Mouse (Mus musculus): ENCODE measurements at regions not wholly inside any gene's neighbourhood (a gene's known extent, or its start where the extent isn't known, plus 50 kb on each side); places are given as distances from the start of the nearest gene placed in this dataset.
"Not testable (repeated sequence)": the region's sequence is repeated elsewhere in the genome, so short reads cannot be mapped to it uniquely, and the experiment has no call there.

- TF ChIP-seq POLR2A (IDR thresholded peaks at IDR 0.05; ENCODE audit: insufficient read depth, low read length) (no peak), CTCF (IDR thresholded peaks at IDR 0.05; ENCODE audit: low read depth, low read length) (no peak), EP300 (IDR thresholded peaks at IDR 0.05; ENCODE audit: insufficient read depth, low read depth, low read length) (no peak)
- no peaks in the 10 kb centered on the region for H3K36me3 ChIP-seq (ENCODE audit: control insufficient read depth, insufficient read depth, low read length, poor library complexity, severe bottlenecking)
- no peak overlapping the region for H3K27ac ChIP-seq (ENCODE audit: insufficient read depth, low read length)
- H3K4me1 ChIP-seq (ENCODE audit: control insufficient read depth, insufficient read depth, low read length), result no peaks in the 10 kb centered on the region
- no peak overlapping the region for H3K9ac ChIP-seq (ENCODE audit: low read depth, poor library complexity, severe bottlenecking)
- no peak overlapping the region for H3K4me3 ChIP-seq (ENCODE audit: low read depth, low read length)
- H3K9me3 ChIP-seq (replicated peaks; ENCODE audit: control insufficient read depth, insufficient read depth, low read length, poor library complexity, severe bottlenecking), result no peaks in the 10 kb centered on the region; the same call in 1 of the 2 replicates
- no peaks in the 10 kb centered on the region for H3K27me3 ChIP-seq (ENCODE audit: control insufficient read depth, insufficient read depth, low read length, poor library complexity, severe bottlenecking)
Measured at GRCm38 (mm10) chr5:148674281-148674680, 121.7 kb upstream of the Ubl3 start.

GRCm38 (mm10) chr5:148662281-148662741 is 109.7 kb upstream of the Ubl3 start:
- Histone ChIP-seq H3K9me3 (replicated peaks; ENCODE audit: control insufficient read depth, insufficient read depth, low read length, poor library complexity, severe bottlenecking) (no peaks in the 10 kb centered on the region; the same call in 1 of the 2 replicates), H3K4me1 (ENCODE audit: control insufficient read depth, insufficient read depth, low read length) (peaks cover 2% of the 10 kb centered on the region), H3K9ac (ENCODE audit: low read depth, poor library complexity, severe bottlenecking) (no peak overlapping the region), H3K4me3 (ENCODE audit: low read depth, low read length) (no peak overlapping the region), H3K27ac (ENCODE audit: insufficient read depth, low read length) (no peak overlapping the region), H3K27me3 (ENCODE audit: control insufficient read depth, insufficient read depth, low read length, poor library complexity, severe bottlenecking) (no peaks in the 10 kb centered on the region), H3K36me3 (ENCODE audit: control insufficient read depth, insufficient read depth, low read length, poor library complexity, severe bottlenecking) (no peaks in the 10 kb centered on the region)
- TF ChIP-seq EP300 (IDR thresholded peaks at IDR 0.05; ENCODE audit: insufficient read depth, low read depth, low read length) (no peak), POLR2A (IDR thresholded peaks at IDR 0.05; ENCODE audit: insufficient read depth, low read length) (no peak), CTCF (IDR thresholded peaks at IDR 0.05; ENCODE audit: low read depth, low read length) (no peak)

DNA sequence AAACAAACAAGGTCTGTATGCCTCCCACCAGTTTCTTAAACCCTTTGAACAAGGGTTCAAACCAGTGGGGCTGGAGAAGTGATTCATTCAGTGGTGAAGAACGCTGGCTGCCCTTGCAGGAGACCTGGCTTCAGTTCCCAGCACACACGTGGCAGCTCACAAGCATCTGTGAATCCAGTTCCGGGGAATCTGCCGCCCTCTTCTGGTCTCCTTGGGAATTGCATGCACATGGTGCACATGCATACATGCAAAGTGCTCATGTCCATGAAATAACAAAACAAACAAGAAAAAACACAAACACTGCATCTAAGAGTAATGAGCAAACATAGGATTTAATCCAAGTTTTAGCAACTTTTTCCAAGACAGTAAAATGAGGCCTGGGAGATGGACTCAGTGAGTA is 108.5 kb upstream of the Ubl3 start:
- peak; percentile 38 for TF ChIP-seq CTCF (IDR thresholded peaks at IDR 0.05; ENCODE audit: low read depth, low read length)
- no peak for TF ChIP-seq EP300 (IDR thresholded peaks at IDR 0.05; ENCODE audit: insufficient read depth, low read depth, low read length)
- no peak for TF ChIP-seq POLR2A (IDR thresholded peaks at IDR 0.05; ENCODE audit: insufficient read depth, low read length)

DNA sequence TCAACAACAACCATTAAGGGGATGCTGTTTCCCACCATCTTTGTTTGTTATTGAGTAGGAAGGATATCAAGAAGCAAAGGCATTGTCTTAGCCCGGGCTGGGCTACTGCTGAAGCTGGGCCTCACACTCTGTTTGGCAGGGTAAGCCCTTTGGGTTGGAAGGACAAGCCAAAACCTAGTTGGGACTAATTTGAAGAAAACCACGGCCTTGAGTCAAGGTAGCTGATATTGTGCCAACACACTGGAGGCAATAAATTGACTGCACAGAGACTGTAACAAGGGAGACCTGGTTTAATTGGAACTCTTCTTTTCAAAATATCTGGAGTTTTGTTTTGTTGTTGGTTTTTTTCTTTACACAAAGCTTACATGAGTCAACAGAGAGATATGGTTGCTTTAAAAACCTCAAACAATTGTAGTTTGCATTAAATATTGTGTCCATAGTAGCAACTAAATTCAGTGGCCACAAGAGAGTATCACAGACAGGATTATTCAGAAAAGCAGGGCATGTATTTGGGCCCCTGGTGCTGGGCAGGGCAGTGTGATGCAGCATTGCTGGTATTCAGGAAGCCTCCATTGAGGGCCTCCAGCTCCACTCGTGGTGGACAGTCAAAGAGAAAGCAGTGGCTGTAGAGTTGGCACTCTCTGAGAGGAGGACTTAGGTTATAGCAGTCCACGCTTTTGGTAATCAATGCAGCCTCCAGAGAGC is 105.5 kb upstream of the Ubl3 start:
- TF ChIP-seq CTCF (IDR thresholded peaks at IDR 0.05; ENCODE audit: low read depth, low read length), result no peak
- no peak overlapping the region for H3K9ac ChIP-seq (ENCODE audit: low read depth, poor library complexity, severe bottlenecking)
- no peaks in the 10 kb centered on the region for H3K36me3 ChIP-seq (ENCODE audit: control insufficient read depth, insufficient read depth, low read length, poor library complexity, severe bottlenecking)
- no peaks in the 10 kb centered on the region for H3K27me3 ChIP-seq (ENCODE audit: control insufficient read depth, insufficient read depth, low read length, poor library complexity, severe bottlenecking)
- peaks cover 2% of the 10 kb centered on the region for H3K4me1 ChIP-seq (ENCODE audit: control insufficient read depth, insufficient read depth, low read length)
- H3K9me3 ChIP-seq (replicated peaks; ENCODE audit: control insufficient read depth, insufficient read depth, low read length, poor library complexity, severe bottlenecking), result no peaks in the 10 kb centered on the region; the same call in 1 of the 2 replicates
- H3K4me3 ChIP-seq (ENCODE audit: low read depth, low read length), result no peak overlapping the region
- H3K27ac ChIP-seq (ENCODE audit: insufficient read depth, low read length), result no peak overlapping the region

More for the DNA sequence above, 108.5 kb upstream of the Ubl3 start:
- no peak overlapping the region for H3K9ac ChIP-seq (ENCODE audit: low read depth, poor library complexity, severe bottlenecking)
- H3K27me3 ChIP-seq (ENCODE audit: control insufficient read depth, insufficient read depth, low read length, poor library complexity, severe bottlenecking), result no peaks in the 10 kb centered on the region
- no peak overlapping the region for H3K4me3 ChIP-seq (ENCODE audit: low read depth, low read length)
- peaks cover 2% of the 10 kb centered on the region for H3K4me1 ChIP-seq (ENCODE audit: control insufficient read depth, insufficient read depth, low read length)
- H3K9me3 ChIP-seq (replicated peaks; ENCODE audit: control insufficient read depth, insufficient read depth, low read length, poor library complexity, severe bottlenecking), result no peaks in the 10 kb centered on the region; the same call in 1 of the 2 replicates
- no peaks in the 10 kb centered on the region for H3K36me3 ChIP-seq (ENCODE audit: control insufficient read depth, insufficient read depth, low read length, poor library complexity, severe bottlenecking)
- H3K27ac ChIP-seq (ENCODE audit: insufficient read depth, low read length), result no peak overlapping the region

DNA sequence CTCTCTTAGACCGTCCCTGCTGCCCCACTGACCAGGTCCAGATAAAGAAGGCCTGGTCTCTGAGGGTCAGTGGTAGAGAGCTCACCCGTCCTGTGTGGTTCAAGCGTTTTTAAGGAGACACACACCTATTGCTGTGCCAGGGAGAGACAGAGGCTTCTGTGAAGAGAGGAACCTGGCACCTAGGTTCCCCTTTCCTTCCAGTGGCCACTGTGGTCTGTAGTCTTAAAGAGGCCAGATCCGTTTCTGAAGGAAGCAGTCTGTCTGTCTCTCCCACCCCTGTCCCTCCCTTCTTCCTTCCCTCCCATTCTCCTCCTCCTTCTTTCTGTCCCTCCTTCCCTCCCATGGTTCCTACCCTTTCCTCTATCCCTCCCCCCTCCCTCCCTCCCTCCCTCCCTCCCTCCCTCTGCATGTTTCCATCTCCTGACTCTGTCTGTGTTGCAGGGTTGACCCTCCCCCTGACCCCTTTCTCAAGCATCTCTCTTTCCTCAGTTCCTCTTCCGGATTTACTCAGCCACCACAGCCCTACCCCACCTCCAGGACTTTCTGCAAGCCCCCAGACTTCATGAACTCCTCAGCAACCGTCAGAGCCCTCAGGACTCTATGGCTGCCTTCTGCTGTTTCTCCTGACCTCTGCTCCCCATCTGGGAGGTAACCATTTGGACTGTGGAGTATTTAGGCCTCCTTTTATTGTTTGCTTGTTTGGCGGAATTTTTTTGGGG is 100.1 kb upstream of the Ubl3 start:
- no peak overlapping the region for H3K9ac ChIP-seq (ENCODE audit: low read depth, poor library complexity, severe bottlenecking)
- peaks cover 3% of the 10 kb centered on the region for H3K4me1 ChIP-seq (ENCODE audit: control insufficient read depth, insufficient read depth, low read length)
- no peaks in the 10 kb centered on the region for H3K27me3 ChIP-seq (ENCODE audit: control insufficient read depth, insufficient read depth, low read length, poor library complexity, severe bottlenecking)
- TF ChIP-seq EP300 (IDR thresholded peaks at IDR 0.05; ENCODE audit: insufficient read depth, low read depth, low read length) (no peak), CTCF (IDR thresholded peaks at IDR 0.05; ENCODE audit: low read depth, low read length) (no peak)
- H3K4me3 ChIP-seq (ENCODE audit: low read depth, low read length), result no peak overlapping the region
- no peaks in the 10 kb centered on the region for H3K9me3 ChIP-seq (replicated peaks; ENCODE audit: control insufficient read depth, insufficient read depth, low read length, poor library complexity, severe bottlenecking)
- H3K36me3 ChIP-seq (ENCODE audit: control insufficient read depth, insufficient read depth, low read length, poor library complexity, severe bottlenecking), result no peaks in the 10 kb centered on the region
- no peak overlapping the region for H3K27ac ChIP-seq (ENCODE audit: insufficient read depth, low read length)

DNA sequence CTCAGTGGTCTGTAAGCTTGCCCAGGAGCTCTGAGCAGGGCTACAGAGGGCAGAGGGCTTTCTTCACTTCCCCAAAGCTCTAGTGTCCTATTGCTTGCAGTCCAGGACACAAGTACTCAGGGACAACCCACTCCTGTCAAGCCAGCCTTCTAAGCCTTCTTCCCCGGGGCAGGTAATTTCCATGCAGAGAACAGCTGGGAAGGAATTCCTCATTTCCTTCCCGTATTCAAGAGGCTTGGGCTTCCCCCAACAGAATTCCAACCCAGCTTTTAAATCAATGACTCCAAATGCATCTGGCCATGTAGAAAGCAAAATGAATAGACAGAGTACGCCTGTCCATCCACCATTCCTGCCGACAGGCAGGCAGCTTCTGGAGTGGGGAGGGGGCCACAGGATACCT is 99.1 kb upstream of the Ubl3 start:
- Histone ChIP-seq H3K27ac (ENCODE audit: insufficient read depth, low read length) (no peak overlapping the region), H3K4me1 (ENCODE audit: control insufficient read depth, insufficient read depth, low read length) (peaks cover 5% of the 10 kb centered on the region), H3K4me3 (ENCODE audit: low read depth, low read length) (no peak overlapping the region), H3K9me3 (replicated peaks; ENCODE audit: control insufficient read depth, insufficient read depth, low read length, poor library complexity, severe bottlenecking) (no peaks in the 10 kb centered on the region), H3K9ac (ENCODE audit: low read depth, poor library complexity, severe bottlenecking) (no peak overlapping the region), H3K27me3 (ENCODE audit: control insufficient read depth, insufficient read depth, low read length, poor library complexity, severe bottlenecking) (no peaks in the 10 kb centered on the region), H3K36me3 (ENCODE audit: control insufficient read depth, insufficient read depth, low read length, poor library complexity, severe bottlenecking) (no peaks in the 10 kb centered on the region)
- TF ChIP-seq EP300 (IDR thresholded peaks at IDR 0.05; ENCODE audit: insufficient read depth, low read depth, low read length) (no peak), CTCF (IDR thresholded peaks at IDR 0.05; ENCODE audit: low read depth, low read length) (no peak), POLR2A (IDR thresholded peaks at IDR 0.05; ENCODE audit: insufficient read depth, low read length) (no peak)

- H3K27me3 ChIP-seq (ENCODE audit: control insufficient read depth, insufficient read depth, low read length, poor library complexity, severe bottlenecking); H3K27ac ChIP-seq (ENCODE audit: insufficient read depth, low read length); H3K9ac ChIP-seq (ENCODE audit: low read depth, poor library complexity, severe bottlenecking); H3K36me3 ChIP-seq (ENCODE audit: control insufficient read depth, insufficient read depth, low read length, poor library complexity, severe bottlenecking); H3K9me3 ChIP-seq (replicated peaks; ENCODE audit: control insufficient read depth, insufficient read depth, low read length, poor library complexity, severe bottlenecking); H3K4me1 ChIP-seq (ENCODE audit: control insufficient read depth, insufficient read depth, low read length): not testable (repeated sequence)
- H3K4me3 ChIP-seq (ENCODE audit: low read depth, low read length), result 0 out of 2 replicates have a peak overlapping the region, but pooled peaks have one; percentile 1
Measured at GRCm38 (mm10) chr5:148649573-148649972, 97.0 kb upstream of the Ubl3 start.

Data from ES-Bruce4 (cell line).